Mouse (Mus musculus) midbrain, postnatal 0 days (tissue): ENCODE data around the gene Ext2. TPM values are rescaled to one million over a fixed set of nuclear protein-coding genes. Genes with fewer than 3 reads are reported as not detected.
A peak's percentile ranks its signal among the peaks of the same experiment; 100 is the strongest.

Experiments
- ATAC-seq: fragments of 200-750 bp; cut with Nextera tagmentation; 2 replicates; pipeline ENCODE4 v1.8.0; 2017; ENCODE audit warnings: moderate number of reproducible peaks, mild to moderate bottlenecking, moderate TSS enrichment, moderate library complexity; ENCODE audit not compliant: low FRiP score
- DNase-seq: peaks from one replicate; pipeline ENCODE4 v3.0.0-alpha.2; 2015; ENCODE audit warnings: low spot score
- H3K27ac ChIP-seq: fragments of 300-500 bp; sonication (generic); 2 replicates; pipeline ENCODE4 v1.5.1; 2014; ENCODE audit warnings: low read depth, mild to moderate bottlenecking, low read length, mixed read lengths
- H3K27me3 ChIP-seq: fragments of 300-500 bp; sonication (generic); 2 replicates; pipeline ENCODE4 v1.6.1; 2014; ENCODE audit warnings: low read length, control low read depth, mixed read lengths; ENCODE audit not compliant: insufficient read depth
- H3K36me3 ChIP-seq: fragments of 300-500 bp; sonication (generic); 2 replicates; pipeline ENCODE4 v1.6.1; 2014; ENCODE audit warnings: low read length, control low read depth, mixed read lengths; ENCODE audit not compliant: insufficient read depth
- H3K4me1 ChIP-seq: fragments of 300-500 bp; sonication (generic); 2 replicates; pipeline ENCODE4 v1.6.1; 2014; ENCODE audit warnings: mild to moderate bottlenecking, control low read depth, antibody characterized with exemption, low read length, mixed read lengths; ENCODE audit not compliant: insufficient read depth
- H3K4me2 ChIP-seq: fragments of 300-500 bp; sonication (generic); 2 replicates; pipeline ENCODE4 v1.6.1; 2014; ENCODE audit warnings: low read depth, mild to moderate bottlenecking, low read length, mixed read lengths; ENCODE audit not compliant: poor library complexity, severe bottlenecking
- H3K4me3 ChIP-seq: fragments of 300-500 bp; sonication (generic); 2 replicates; pipeline ENCODE4 v1.5.1; 2014; ENCODE audit warnings: low read depth, mild to moderate bottlenecking, low read length, moderate library complexity
- H3K9ac ChIP-seq: fragments of 300-500 bp; sonication (generic); replicated peaks from 2 replicates; pipeline ENCODE4 v1.6.1; 2014; ENCODE audit warnings: mild to moderate bottlenecking, low read length, moderate library complexity, mixed read lengths; ENCODE audit not compliant: poor library complexity, severe bottlenecking
- H3K9me3 ChIP-seq: fragments of 300-500 bp; sonication (generic); 2 replicates; pipeline ENCODE4 v1.6.1; 2016; ENCODE audit warnings: low read length, control low read depth
- CTCF ChIP-seq: IDR thresholded peaks from 2 replicates; pipeline ENCODE4 v1.5.1; 2016; ENCODE audit warnings: antibody characterized with exemption, mild to moderate bottlenecking
- WGBS: fragments of 180-500 bp; shearing (Covaris S2); extraction: QIAGEN DNeasy Blood & Tissue Kit; methylation state at CpG from one replicate; pipeline ENCODE4 v1.1.7; 2014; 5-methylcytosine and 5-hydroxymethylcytosine counted together
- polyA plus RNA-seq: library from polyadenylated mRNA; unstranded; fragments of >200 nt; fragmentation: Nextera tagmentation; extraction: Ambion mirVana; gene quantifications from 2 replicates; pipeline ENCODE4 v1.2.1, GENCODE M21; 2015
- total RNA-seq: library from RNA; depleted of rRNA; stranded (reverse); fragments of >200 nt; gene quantifications from 2 replicates; pipeline ENCODE4 v1.2.3, GENCODE M21; 2014

Ext2 gene
- total and polyA plus RNA-seq, 2 experiments from 2014 or later: 42.7 to 74.1 TPM

GRCm38 (mm10) chr2:93665472-93665871, 156.9 kb downstream of the Ext2 start:
- TF ChIP-seq CTCF: no peak
- DNase-seq (no peak), ATAC-seq (no peak)
- no peak overlapping the region for H3K27ac ChIP-seq
- no peaks in the 10 kb centered on the region for H3K9me3 ChIP-seq
- no peaks in the 10 kb centered on the region for H3K27me3 ChIP-seq
- H3K4me2 ChIP-seq: no peak overlapping the region
- WGBS: 71% methylated on average over 5 of the region's 5 CpGs
- H3K9ac ChIP-seq: no peak overlapping the region
- H3K36me3 ChIP-seq: no peaks in the 10 kb centered on the region
- H3K4me3 ChIP-seq: no peak overlapping the region
- no peaks in the 10 kb centered on the region for H3K4me1 ChIP-seq

GRCm38 (mm10) chr2:93662240-93662865, 160.0 kb downstream of the Ext2 start:
- peaks cover 8% of the 10 kb centered on the region; the same call in 1 of the 2 replicates for H3K27me3 ChIP-seq
- H3K36me3 ChIP-seq: no peaks in the 10 kb centered on the region
- no peak for TF ChIP-seq CTCF
- H3K4me3 ChIP-seq: no peak overlapping the region
- no peak for ATAC-seq
- no peak overlapping the region for H3K27ac ChIP-seq
- H3K4me1 ChIP-seq: no peaks in the 10 kb centered on the region
- no peak for DNase-seq
- H3K9ac ChIP-seq: no peak overlapping the region
- no peaks in the 10 kb centered on the region for H3K9me3 ChIP-seq
- H3K4me2 ChIP-seq: no peak overlapping the region
- 6% methylated on average over 16 of the region's 16 CpGs for WGBS

GRCm38 (mm10) chr2:93661096-93661495, 161.3 kb downstream of the Ext2 start:
- 84% methylated on average over 6 of the region's 6 CpGs for WGBS
- H3K27me3 ChIP-seq: peaks cover 8% of the 10 kb centered on the region; the same call in 1 of the 2 replicates
- H3K9me3 ChIP-seq: no peaks in the 10 kb centered on the region
- H3K4me1 ChIP-seq: no peaks in the 10 kb centered on the region
- no peak overlapping the region for H3K4me3 ChIP-seq
- ATAC-seq (no peak), DNase-seq (no peak)
- H3K4me2 ChIP-seq: no peak overlapping the region
- no peak overlapping the region for H3K27ac ChIP-seq
- TF ChIP-seq CTCF: no peak
- no peak overlapping the region for H3K9ac ChIP-seq
- H3K36me3 ChIP-seq: no peaks in the 10 kb centered on the region

- TF ChIP-seq CTCF: no peak
- WGBS: 75% methylated on average over 6 of the region's 6 CpGs
- no peaks in the 10 kb centered on the region for H3K4me1 ChIP-seq
- no peak overlapping the region for H3K4me3 ChIP-seq
- peaks cover 8% of the 10 kb centered on the region; the same call in 1 of the 2 replicates for H3K27me3 ChIP-seq
- no peak for ATAC-seq
- no peaks in the 10 kb centered on the region for H3K36me3 ChIP-seq
- H3K9me3 ChIP-seq: no peaks in the 10 kb centered on the region
- H3K4me2 ChIP-seq: no peak overlapping the region
- peak; percentile 36 for DNase-seq
- H3K9ac ChIP-seq: no peak overlapping the region
- no peak overlapping the region for H3K27ac ChIP-seq
These were observed 162.6 kb downstream of the Ext2 start for GRCm38 (mm10) chr2:93659705-93660308.

- DNase-seq: peak; percentile 27
- no peak overlapping the region for H3K9ac ChIP-seq
- peaks cover 8% of the 10 kb centered on the region; the same call in 1 of the 2 replicates for H3K27me3 ChIP-seq
- WGBS: 30% methylated on average over 3 of the region's 3 CpGs
- H3K4me2 ChIP-seq: no peak overlapping the region
- no peaks in the 10 kb centered on the region for H3K9me3 ChIP-seq
- H3K27ac ChIP-seq: no peak overlapping the region
- TF ChIP-seq CTCF: peak; percentile 76
- ATAC-seq: no peak
- H3K4me3 ChIP-seq: no peak overlapping the region
- H3K36me3 ChIP-seq: no peaks in the 10 kb centered on the region
- H3K4me1 ChIP-seq: no peaks in the 10 kb centered on the region
These were observed 163.4 kb downstream of the Ext2 start for GRCm38 (mm10) chr2:93659004-93659403.

- Histone ChIP-seq H3K4me1 (no peaks in the 10 kb centered on the region), H3K4me2 (no peak overlapping the region), H3K9me3 (no peaks in the 10 kb centered on the region), H3K36me3 (no peaks in the 10 kb centered on the region), H3K27me3 (peaks cover 16% of the 10 kb centered on the region), H3K9ac (no peak overlapping the region), H3K27ac (no peak overlapping the region), H3K4me3 (no peak overlapping the region)
- TF ChIP-seq CTCF: no peak
- ATAC-seq (no peak), DNase-seq (no peak)
- WGBS: 70% methylated on average over 11 of the region's 11 CpGs
These were observed 167.9 kb downstream of the Ext2 start for GRCm38 (mm10) chr2:93654336-93655055.
